Mouse (Mus musculus) urinary bladder, postnatal 14 days (tissue): ENCODE results near the gene Pou2af1.

Experiments used
- DNase-seq: peaks from one replicate; pipeline ENCODE4 v3.0.0; 2021; ENCODE audit warnings: low spot score

Pou2af1 gene

DNA sequence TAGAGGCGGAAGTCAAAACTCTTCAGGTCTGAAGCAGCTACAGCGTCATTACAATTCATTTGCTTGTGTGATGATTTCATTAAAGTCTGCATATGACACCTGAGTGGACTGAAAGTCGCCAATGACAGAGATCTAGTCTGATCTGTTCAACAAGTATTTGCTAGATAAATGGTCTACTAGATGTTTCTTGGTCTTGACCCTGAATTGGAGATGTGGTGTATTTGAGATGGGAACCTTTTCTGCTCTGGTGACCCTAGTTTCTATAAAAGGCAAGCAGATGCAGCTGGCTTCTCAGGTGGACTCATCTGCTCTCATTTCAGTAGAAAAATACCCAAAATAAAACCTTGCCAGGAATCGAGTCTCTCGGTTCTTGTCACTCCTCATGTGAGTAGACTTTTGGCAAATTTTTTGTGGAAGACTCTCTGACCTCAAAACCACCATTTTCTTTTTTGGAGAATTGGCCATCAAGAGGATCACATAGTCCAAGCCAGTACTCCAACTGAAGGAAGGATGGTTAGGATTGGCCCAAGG lies 12.2 kb downstream of the Pou2af1 start:
- no peak for DNase-seq

DNA sequence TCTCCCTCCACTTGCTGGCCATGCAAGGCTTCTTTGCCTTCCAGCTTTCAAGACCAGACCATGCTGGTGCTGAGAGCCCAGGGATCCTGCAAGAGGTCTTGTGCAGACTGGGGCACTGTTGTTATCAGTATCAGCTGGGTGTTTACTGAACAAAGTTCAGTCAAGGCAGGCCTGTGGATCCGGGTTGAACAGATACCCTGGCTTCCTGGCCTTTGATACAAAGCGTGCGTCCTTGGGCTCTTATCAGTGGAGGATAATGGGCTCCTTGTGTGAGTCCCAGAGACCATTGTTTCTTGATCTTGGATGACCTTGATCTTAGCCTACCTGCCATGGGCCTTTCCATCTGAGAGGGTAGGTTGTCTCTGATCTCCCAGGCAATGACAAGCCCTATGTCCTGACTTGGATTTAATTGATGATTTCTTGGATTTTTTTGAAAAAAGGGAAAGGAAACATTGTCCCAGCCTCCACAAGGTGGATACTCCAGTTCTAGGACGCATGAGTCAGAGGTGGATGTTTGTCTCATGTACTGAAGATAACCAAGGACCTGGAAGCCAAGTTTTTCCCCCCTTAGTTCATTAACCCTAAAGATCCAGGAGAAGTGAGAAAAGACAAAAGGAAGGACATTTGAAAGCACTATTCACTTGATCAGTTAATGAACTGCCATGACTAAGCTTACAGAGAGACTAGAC lies 17.3 kb downstream of the Pou2af1 start:
- DNase-seq: no peak

DNA sequence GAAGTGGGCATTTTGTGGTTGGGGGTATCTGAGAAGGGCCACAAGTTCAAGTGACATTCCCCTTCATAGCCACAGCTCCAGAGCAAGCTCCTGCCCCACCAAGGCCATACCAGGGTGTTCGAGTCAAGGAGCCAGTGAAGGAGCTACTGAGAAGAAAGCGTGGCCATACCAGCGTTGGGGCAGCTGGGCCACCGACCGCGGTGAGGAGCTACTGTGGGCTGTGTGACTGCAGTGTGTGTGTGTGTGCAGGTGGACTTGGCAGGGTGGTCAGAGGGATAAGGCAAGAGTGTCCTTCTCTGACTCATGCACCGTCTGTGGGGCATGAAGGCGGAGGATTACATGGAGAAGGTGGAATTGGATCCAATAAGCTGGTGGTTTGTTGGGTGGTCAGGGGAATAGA lies 18.7 kb downstream of the Pou2af1 start:
- DNase-seq: no peak

DNA sequence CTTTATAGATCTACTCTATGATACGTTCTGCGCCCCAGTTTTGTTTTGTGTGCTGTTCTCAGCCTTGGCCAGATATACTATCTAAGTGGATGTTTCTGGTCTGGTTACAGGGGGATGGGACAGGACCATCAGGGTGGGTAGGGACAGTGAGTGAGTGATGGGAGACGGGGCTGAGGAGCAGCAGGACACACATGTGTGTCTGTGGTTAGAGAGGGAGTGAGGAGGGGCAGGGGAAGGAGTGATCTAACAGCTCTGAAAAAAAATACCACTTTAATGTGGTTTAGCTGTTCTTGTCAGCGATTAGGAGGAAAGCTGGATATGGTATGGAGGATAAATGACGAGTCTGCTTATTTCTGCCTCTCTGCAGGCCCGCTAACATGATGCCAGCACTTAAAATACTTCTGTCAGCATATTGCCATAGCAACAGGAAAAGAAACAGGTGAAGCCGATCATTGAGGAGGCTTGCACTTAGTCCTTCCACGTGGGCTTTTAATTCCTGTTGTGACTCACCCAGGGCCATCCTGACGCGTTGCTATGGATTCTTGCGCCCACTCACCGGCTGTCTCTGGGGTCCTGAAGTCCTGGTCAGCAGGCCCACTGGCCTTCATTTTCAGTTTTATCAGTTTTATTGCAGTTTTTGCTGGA lies 25.4 kb downstream of the Pou2af1 start:
- DNase-seq: no peak

DNA sequence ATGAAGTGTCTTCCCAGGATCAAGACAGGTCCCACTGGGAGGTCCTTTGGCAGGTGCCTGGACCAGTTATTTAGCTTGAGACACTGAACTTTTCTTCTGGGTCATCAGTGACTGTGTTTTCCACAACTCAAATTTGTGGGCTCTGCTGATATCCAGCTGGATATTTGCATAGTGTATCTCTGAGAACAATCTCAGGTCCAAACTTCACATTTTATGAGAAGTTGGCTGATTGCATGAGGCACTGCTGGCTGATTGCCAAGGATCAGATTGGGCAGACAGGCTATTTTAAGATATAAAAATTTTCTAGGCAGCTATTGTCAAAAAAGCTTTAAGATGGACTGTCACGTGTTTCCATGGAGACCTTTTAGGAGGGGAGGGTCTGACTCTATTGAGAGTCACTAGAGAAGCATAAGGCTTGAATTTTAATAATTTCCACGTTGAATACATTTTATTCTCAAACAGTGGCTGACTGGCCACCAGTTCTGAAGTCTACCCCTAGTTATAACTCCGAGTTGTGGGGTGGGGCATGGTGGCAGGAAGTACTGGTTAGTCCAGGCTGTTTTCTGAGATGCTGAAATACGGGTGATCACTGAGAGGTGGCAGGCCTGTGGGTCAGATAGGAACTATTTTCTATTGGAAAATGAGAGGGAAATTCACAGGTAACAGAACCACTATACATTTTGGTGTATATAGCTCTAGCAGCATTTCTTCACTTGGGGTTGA lies 43.4 kb downstream of the Pou2af1 start:
- peak; percentile 79 for DNase-seq

DNA sequence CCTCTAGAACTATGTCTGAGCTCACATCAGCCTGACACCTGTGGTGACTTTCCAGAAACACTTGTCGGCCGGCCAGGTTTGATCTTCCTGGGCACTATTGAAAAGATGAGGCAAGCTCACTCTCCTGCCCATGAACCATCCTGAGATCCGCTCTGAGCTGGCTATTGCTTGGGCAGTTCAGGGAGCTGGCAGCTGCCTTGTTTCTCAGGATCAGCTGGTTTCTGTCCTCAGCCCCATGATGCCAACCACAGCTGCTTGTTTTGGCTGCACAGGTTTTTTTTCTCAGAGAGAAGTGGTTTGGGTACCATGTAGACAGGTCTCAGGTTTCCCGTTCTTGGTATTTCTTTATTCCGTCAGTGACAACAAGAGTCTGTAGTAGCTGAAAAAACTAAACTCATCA lies 44.9 kb downstream of the Pou2af1 start:
- no peak for DNase-seq

DNA sequence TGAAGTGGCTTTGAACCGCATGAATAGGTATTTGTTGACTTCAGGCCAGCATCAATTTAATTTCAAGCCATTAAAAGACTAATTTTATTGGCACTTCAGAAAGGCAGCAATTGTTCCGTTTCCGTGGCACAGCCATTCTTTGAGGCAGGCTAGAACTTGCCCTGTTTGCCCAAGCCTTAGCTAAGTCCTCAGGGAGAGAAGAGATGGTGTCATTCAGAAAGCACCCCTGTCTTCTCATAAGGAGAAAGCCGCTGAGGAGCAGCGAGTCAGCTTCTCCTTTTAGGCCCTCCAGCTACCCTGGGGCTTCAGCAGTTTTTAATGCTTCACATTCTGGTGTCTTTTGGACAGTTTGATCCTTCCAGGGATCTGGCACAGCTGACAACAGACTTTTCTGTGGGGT lies 55.3 kb downstream of the Pou2af1 start:
- DNase-seq: no peak

DNA sequence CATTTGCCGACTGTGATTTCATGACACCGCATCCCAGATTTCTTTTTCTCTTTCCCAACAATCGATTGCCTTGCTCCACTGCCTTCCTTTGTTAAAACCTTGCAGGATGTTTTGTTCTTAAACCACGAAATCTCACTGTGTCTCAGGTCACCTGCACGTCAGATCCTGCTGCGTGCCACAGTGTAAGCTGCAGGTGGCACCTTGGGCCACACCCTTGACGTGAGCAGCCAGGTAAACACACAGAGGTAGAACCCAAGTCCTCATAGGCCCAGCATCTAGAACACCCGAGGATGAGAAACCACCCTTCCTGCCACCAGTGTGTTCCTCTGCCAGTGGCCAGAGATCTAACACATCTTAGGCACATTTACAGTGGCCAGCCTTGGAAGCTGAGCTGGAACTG lies 57.6 kb downstream of the Pou2af1 start:
- DNase-seq: no peak

DNA sequence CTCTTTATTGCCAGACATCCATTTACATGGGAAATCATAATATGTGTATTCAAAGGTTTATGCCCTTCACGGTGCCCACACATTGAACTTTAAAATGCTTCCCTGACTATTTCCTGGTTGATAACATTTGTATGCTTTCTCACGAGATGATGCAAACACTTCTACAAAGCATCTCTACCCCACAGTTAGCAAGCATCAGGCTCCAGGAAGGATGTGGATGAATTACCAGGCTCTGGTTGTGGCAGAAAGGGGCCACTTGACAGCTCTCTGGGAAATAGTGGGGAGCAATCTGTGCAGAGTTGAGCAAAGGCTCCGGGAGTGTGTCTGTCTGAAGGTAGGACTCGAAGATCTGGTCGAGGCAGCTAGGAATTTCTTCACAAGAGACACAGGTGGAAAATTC lies 58.6 kb downstream of the Pou2af1 start:
- DNase-seq: no peak

DNA sequence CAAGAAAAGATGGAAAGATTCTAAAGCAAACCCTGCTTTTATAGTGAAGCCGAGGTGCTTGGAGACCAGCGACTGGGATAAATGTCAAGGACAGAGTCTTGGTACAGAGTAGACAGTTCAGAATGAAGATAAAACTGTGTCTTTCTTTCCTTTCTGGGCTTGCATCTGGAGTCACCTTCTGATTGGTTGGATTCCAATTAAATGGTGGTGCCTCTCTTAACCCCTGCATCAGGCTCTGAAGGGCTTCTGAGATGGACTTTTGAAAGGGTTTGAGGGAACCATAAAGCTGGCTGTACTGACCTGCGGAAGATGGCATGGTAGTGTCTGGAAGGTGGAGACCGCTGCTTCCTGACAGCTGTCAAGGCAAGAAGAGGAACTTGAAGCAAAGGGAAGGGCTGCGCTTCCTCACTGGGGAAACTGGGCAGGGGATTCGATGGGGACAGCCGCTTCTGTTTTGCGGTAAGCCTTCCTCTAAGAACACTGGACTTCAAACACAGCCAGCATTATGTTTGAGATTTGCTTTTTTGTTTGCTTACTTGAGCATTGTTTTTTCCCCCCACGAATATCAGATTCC lies 60.2 kb downstream of the Pou2af1 start:
- DNase-seq: no peak

DNA sequence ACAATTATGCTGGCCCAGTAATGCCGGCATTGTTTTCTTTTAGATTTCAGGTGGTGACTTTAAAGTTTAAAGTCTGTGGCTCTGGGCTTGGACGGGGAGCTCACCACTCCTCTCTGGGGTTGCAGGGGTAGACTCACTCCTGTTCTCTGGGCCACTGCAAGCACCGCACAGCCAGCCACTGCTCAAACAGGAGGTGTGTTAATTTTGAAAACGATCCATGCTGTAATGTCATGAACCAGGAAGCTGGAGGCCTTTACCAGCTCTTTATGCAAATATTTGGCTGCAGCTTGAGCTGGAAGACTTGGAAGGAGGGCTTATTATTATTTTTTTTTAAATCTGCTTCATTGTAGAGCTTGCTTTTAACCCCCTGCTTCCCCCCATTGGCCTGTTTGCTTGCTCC lies 61.2 kb downstream of the Pou2af1 start:
- DNase-seq: peak; percentile 35

DNA sequence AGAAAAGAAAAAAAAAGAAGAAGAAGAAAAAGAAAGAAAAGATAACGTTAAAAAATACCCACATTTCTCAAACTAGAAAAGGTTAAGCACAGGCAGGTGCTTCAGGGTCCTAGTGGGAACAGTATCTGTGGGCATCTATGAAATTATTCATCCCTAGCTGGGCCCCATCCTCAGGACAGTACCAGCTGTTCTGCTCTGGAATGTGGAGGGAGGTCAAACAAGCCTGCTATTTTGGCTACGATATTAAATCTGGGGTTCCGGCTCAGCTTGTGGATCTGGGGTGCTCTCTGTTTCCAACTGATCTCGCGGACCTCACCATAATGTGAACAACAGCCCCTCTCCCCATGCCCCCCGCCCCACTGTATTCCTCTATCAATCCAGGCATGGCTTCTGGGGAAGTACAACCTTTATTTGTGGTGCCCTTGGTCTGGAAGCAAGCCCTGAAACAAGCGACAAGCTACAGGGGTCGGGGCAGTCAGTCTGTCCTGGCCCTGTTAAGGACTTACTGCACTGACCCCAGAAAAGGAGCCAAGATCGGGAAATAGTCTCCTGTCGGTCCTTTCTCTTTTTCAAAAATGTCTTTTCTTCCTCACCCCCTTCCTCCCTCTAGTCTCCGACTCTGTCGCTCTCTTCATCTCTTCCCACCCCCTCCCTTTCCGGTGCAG lies 64.5 kb downstream of the Pou2af1 start:
- DNase-seq: no peak

DNA sequence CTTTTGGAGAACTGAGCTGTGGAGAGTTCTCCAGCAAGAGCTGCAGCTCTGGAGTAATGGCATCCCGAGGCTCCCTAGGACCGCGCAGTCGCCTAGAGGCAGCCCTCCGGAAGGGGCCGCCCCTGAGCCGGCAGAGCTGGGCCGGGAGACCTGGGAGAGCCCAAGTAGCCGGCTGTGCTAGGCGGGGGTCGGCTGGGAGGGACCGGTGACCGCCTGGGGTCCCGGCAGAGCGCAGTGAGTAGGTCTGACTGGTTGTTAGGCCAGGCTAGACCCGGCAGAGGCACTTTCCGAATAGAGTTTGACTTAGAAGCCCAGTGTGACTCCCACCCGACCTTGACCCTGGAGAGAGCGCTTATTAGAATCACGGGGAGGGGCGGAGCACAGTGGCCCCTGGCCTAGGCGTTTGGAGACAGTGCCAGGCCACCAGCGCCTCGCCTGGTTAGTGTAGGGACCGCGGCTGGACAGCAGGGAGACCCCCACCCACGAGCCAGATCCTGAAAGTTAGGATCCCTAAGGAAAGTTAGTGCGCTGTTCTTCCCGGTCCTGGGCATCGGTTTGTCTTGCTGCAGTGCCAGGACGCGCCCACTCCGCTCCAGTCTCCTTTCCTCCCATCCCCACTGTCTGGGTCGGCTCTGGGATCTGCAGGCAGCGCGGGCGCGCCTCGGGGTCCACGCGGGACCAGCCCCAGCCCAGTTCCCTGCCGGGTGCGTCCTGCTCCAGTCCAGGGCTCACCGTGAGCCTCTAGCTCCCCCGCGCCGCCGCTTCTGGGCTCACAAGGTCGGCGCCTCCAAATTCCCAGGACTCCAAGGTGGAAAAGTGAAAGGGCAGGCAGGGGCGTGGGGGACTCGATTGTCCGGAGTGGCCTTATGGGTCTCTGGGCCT lies 65.2 kb downstream of the Pou2af1 start, which contains the start of gene Colca2:
Colca2 (minus strand) TSS at position 70 of the 882 bp plus-strand sequence.
- DNase-seq: peak; percentile 85

DNA sequence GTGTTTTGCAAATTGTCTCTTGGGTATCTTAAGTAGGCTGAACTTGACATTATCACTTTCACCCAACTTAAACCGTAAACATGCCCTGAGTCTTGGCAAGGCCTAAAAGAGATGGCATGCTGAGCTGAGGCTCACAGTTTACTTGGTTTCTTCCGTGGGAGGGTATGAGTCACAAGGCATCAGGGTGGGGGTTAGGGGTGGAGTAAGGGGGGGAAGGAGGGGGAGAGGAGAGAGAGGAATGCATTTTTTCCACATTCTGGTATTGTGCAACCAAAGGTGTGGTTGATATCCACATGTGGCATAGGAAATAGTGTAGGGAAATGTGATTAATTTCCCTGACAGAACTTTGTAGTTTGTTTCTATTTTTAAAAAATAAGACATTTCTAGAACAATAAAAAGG lies 72.6 kb downstream of the Pou2af1 start:
- DNase-seq: peak; percentile 36
